Mouse (Mus musculus): ENCODE results near the gene Gm48552. TPM values are rescaled to one million over a fixed set of nuclear protein-coding genes. Genes with fewer than 3 reads are reported as not detected.

Gm48552 gene
- total RNA-seq, 1 experiment from 2014 or later, result 1.5 TPM

GRCm38 (mm10) chr10:81407539-81408423 is 19.0 kb downstream of the Gm48552 start:
- peak; percentile 79 for DNase-seq

GRCm38 (mm10) chr10:81408424-81408729 is 19.6 kb downstream of the Gm48552 start:
- DNase-seq, result no peak

DNA sequence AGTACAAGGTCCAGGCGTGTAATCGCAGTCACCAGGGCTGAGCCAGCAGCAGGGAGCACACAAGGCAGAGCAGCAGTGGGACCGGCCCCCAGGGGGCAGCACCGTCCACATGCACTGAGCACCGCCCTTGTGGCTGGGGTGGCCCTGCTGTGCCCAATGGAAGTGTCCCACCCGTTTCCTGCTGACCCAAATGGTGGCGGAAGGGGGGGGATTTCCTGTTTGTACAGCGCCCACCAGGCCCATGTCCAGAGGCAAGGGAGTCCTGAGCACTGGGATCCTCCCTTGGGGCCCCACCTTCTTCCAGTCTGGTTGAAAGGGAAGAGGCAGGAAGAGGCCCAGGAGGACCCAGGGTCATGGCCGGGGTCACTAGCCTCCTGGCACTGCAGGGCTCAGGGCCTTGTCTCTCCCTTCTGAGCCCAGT is 20.1 kb downstream of the Gm48552 start:
- peak; percentile 86 for DNase-seq

DNA sequence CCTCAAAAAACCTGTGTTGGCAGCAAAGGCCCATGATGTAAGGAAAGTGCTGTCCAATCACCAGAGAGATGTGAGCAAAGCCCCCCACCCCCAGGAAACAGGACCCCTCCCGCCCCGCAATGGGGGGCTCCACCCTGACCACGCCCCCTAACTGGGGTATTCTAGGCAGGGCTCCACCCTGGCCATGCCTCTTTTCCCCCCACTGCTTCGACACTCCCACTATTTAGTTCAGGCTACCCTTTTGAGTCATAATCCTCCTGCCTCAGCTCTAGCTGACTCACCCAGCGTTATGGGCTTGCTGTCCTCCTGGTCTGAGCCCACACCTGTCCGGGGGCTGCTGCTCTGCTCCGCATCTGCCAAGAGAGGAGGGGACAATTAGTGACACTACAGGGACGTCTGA is 20.5 kb downstream of the Gm48552 start:
- DNase-seq, result no peak

DNA sequence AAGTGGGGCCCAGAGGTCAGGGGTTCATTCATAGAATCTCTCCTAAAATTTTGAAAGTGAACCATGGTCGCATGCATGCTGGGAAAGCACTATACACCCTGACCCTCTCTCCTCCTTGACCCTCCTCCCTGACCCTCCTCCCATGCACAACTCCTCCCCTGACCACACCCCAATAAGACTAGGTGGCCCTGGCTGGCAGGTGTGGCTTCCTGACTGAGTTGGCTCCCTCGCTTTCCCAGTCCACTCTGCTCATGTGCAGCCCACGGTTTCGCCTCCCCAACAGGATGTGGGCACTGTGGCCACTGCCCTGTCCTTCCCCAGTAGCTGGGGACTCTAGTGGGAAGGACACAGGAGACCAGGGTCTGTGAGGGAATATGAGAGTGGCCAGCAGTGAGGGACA is 21.5 kb downstream of the Gm48552 start:
- DNase-seq, result no peak

GRCm38 (mm10) chr10:81410981-81411380 is 22.2 kb downstream of the Gm48552 start:
- no peak for DNase-seq

DNA sequence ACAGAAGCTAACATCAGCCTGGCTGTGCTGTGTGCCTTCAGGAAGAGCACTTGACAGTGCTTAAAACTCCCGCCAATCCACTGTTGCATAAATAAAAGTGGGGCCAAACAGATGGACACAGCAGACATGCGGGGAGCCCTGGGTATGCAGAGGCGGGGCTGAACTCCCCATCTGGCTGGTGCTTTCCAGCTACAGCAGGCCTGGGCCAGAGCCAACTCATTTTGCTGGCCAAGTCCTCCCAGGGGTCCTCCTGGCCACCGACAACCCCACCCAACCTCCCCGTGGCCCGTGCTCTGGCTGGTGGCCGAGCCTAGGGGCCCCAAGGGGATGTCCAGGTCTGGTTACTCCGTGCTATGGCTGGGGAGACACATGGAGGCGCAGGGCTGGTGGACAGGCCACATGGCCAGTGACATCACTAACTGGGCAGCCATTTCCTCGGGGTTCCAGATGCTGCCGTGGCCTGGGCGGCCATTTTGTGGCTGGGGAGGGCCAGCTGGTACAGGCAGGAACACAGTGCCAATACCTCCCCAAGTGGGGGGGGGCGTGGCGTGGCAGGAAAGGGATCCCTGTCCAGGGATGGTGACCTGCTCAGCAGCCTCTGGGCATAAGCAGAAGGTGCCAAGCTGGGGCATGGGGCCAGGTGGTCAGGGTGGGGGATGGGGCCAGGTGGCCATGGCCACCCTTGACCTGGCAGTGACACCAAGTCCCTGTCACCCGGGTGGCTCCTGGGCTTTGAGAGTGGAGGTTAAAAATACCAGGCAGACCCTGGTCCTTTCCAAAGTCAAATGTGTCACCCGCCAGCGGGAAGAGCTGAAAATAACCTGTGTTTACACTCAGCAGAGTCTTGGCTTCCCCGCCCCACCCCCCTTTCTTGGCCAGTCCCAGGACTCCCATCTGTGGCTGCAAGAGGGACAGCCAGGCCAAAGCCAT is 22.9 kb downstream of the Gm48552 start:
- DNase-seq, result peak; percentile 81

DNA sequence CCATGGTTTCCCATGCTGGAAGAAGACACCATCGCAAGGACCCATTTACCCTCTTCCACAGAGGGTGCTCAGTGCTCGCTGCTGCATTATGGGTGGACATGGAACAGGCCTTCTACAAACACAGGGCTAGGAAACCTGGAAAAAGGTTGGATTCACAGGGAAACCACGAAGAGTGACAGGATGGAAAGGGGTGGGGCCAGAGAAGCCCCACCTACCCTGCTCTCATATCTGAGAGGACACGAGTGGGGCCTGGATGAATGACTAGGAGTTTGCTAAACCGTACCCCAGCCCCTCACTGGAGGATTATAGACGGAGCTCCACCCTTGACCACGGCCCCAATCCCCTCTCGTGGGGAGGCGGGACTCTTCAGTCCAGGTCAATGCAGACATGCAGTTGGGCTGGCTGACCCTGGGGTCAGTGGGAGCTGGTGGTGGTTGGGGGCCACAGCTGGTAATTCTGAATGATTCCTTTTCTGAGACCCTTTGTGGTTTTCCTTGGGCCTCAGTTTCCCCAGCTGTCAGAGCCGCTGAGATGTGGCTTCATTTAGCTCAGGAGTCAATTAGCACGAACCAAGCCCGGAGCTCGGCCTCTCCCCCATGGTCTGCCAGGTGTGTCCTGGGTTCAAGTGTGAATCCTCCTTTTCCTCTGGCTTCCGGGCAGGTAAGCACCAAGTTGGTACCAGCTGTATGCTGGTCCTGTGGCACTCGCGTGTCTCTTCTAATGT is 23.9 kb downstream of the Gm48552 start:
- DNase-seq, result no peak

GRCm38 (mm10) chr10:81413310-81414261 is 24.8 kb downstream of the Gm48552 start:
- DNase-seq, result peak; percentile 87

- DNase-seq, result no peak
These were observed 25.9 kb downstream of the Gm48552 start for GRCm38 (mm10) chr10:81414682-81415081.

- DNase-seq, result no peak
These were observed 26.3 kb downstream of the Gm48552 start for GRCm38 (mm10) chr10:81415146-81415545.

GRCm38 (mm10) chr10:81415549-81416310 is 26.9 kb downstream of the Gm48552 start:
- DNase-seq, result peak; percentile 2

DNA sequence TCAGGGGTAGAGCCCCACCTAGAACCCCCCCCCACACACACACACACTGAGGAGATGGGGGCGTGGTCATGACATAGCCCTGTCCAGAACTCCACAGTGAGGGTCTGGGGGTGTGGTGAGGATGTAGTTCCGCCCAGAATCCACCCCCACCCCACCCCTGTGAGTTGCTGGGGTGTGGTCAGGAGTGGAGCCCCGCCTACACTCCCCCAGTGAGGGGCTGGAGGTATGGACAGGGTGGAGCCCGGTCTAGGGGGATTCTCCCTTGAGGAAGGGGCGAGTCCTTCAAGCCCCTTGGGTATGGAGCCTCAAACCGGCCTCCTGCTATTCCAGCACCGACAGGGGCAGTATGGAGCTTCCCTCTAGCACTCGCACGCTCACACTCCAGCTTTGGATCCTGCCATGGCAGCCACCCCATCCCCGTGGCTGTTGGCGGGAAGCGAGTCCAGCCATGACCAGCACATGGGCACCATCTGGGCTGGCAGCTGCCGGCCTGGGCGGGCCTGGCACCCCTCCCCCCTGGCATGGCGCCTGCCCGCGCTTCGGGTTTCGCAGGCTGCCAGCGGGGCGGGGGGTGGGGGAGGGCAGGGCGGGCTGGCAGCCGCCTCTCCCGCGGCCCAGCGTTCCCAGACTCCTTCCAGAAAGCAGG is 27.9 kb downstream of the Gm48552 start:
- peak; percentile 86 for DNase-seq

DNA sequence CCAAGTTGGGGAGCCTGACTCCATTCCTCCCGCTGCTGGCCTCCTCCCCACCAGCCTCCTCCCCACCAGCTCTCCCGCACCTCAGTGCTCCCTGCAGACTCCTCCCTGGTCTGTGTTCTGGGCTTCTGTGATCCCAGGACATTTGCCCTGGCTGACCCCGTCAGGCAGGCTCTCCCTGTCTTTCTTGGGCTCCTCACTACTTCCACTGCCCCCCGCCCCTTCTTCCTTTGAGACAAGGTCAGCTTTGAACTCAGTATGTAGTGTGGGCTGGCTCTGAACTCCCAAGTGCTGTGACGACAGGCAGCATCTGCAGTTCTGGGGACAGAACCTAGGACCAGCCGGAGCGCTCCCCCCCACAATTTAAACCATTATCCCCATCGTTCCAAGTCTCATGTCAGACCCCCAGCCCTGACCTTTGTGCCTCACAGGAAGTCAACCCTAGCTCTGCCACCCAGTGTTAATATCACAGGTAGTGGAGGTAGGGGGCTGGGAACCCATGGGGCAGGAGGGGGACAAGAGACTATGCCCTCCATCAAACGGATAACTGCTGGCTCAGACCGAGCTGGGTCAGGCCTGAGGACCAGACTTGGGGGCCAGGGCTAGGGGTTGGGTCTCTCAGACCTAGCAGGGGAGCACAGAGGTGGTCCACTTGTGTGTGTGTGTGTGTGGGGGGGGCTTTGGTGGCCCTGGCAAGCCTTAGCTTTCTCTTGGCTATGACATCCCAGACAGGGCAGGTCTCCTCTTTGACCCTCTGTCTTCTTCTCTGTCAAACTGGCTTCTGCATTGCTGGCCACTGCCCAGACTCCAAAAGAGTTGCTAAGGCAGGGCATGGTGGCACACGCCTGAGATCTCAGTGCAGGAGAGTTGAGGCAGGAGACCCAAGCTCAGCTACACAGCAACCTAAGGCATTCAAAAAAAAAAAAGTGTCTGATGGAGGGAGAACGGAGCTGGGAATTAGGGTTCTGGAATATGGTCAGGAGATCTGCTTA is 28.7 kb downstream of the Gm48552 start:
- DNase-seq, result peak; percentile 4

GRCm38 (mm10) chr10:81418216-81419070 is 29.6 kb downstream of the Gm48552 start:
- peak; percentile 2 for DNase-seq

GRCm38 (mm10) chr10:81419111-81419928 is 30.5 kb downstream of the Gm48552 start:
- peak; percentile 27 for DNase-seq

Measured in adrenal gland, postnatal 25 days (tissue).